Mouse (Mus musculus) forebrain, embryonic 10.5 days (tissue): Measurements from ENCODE around the gene Mettl24. TPM values are rescaled to one million over a fixed set of nuclear protein-coding genes. Genes with fewer than 3 reads are reported as not detected.

Experiments used
- DNase-seq: peaks from one replicate; pipeline ENCODE4 v3.0.0-alpha.2; 2017; ENCODE audit warnings: low spot score; ENCODE audit errors: extremely low spot score
- H3K27ac ChIP-seq: fragments of 300-500 bp; sonication (generic); 2 replicates; pipeline ENCODE4 v1.5.1; 2016; ENCODE audit warnings: mild to moderate bottlenecking
- H3K27me3 ChIP-seq: fragments of 300-500 bp; sonication (generic); 2 replicates; pipeline ENCODE4 v1.6.1; 2016; ENCODE audit warnings: mild to moderate bottlenecking; ENCODE audit not compliant: poor library complexity, severe bottlenecking
- H3K36me3 ChIP-seq: fragments of 300-500 bp; sonication (generic); replicated peaks from 2 replicates; pipeline ENCODE4 v1.6.1; 2016; ENCODE audit warnings: mild to moderate bottlenecking, moderate library complexity
- H3K4me1 ChIP-seq: fragments of 300-500 bp; sonication (generic); 2 replicates; pipeline ENCODE4 v1.6.1; 2016
- H3K4me3 ChIP-seq: fragments of 300-500 bp; sonication (generic); 2 replicates; pipeline ENCODE4 v1.5.1; 2016; ENCODE audit warnings: mild to moderate bottlenecking, moderate library complexity
- H3K9me3 ChIP-seq: fragments of 300-500 bp; sonication (generic); 2 replicates; pipeline ENCODE4 v1.6.1; 2016; ENCODE audit warnings: mild to moderate bottlenecking, moderate library complexity
- WGBS: fragments of 180-500 bp; shearing (Covaris S2); methylation state at CpG from one replicate; pipeline ENCODE4 v1.1.7; 2016; 5-methylcytosine and 5-hydroxymethylcytosine counted together
- polyA plus RNA-seq: library from polyadenylated mRNA; unstranded; fragments of >200 nt; fragmentation: Nextera tagmentation; extraction: Ambion mirVana; gene quantifications from 2 replicates; pipeline ENCODE4 v1.2.1, GENCODE M21; 2016

The Mettl24 gene
- polyA plus RNA-seq, 1 experiment from 2014 or later = 0.78 TPM

- Histone ChIP-seq H3K36me3 (no peaks in the 10 kb centered on the region), H3K27me3 (peaks cover 18% of the 10 kb centered on the region), H3K27ac (no peak overlapping the region), H3K4me1 (peaks cover 25% of the 10 kb centered on the region), H3K9me3 (no peaks in the 10 kb centered on the region), H3K4me3 (no peak overlapping the region)
- DNase-seq = peak; percentile 1
- 78% methylated on average over 2 of the region's 2 CpGs for WGBS
Measured at GRCm38 (mm10) chr10:40687407-40687806, 4.3 kb downstream of the Mettl24 start.

DNA sequence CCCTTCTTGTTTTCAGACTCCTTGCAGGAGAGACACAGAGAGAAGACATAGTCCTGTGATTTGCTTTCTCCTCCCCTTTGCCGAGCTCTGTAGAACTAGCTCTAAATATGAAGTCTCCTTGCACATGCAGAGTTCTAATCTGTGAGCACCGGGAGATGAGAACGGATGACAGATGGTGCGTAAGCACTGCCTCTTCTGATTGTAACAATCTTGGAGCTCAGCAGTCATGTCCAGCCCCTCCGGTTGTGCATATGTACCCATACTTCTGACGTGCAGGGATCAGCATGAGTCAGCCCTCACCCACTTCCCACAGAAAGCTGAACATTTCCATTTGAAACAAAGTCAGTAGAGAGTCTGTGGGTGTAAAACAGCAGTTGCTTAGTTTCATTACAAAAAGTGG, 5.2 kb downstream of the Mettl24 start:
- Histone ChIP-seq H3K9me3 (no peaks in the 10 kb centered on the region), H3K27ac (no peak overlapping the region), H3K4me3 (no peak overlapping the region), H3K4me1 (peaks cover 17% of the 10 kb centered on the region), H3K27me3 (peaks cover 13% of the 10 kb centered on the region), H3K36me3 (no peaks in the 10 kb centered on the region)
- 86% methylated on average over 6 of the region's 6 CpGs for WGBS
- DNase-seq = peak; percentile 8

GRCm38 (mm10) chr10:40688873-40689272, 5.8 kb downstream of the Mettl24 start:
- H3K27ac ChIP-seq = no peak overlapping the region
- H3K36me3 ChIP-seq = no peaks in the 10 kb centered on the region
- peaks cover 10% of the 10 kb centered on the region for H3K4me1 ChIP-seq
- peaks cover 11% of the 10 kb centered on the region for H3K27me3 ChIP-seq
- H3K4me3 ChIP-seq = no peak overlapping the region
- WGBS = 33% methylated on average over 1 of the region's 1 CpGs
- peak; percentile 5 for DNase-seq
- no peaks in the 10 kb centered on the region for H3K9me3 ChIP-seq

DNA sequence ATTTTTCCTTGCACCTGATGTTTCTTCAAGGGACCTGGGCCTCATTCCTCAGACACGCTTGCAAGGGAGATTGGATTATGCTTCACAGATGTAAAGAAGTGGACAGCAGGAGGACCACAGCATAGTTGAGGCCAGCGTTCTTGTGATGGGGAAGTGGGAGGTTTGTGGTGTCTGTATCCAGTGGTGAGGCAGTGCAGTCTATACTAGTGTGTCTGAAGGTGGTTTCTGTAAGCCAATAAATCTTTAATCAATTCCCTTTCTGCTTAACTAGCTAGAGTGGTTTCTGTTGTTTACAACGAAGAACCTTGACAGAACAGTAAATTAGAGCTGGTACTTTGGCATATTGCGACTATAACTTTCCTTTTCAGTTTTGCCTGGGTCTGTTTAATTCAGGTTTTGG, 15.6 kb downstream of the Mettl24 start:
- Histone ChIP-seq H3K4me1 (no peaks in the 10 kb centered on the region), H3K36me3 (no peaks in the 10 kb centered on the region), H3K27ac (no peak overlapping the region), H3K27me3 (no peaks in the 10 kb centered on the region), H3K9me3 (no peaks in the 10 kb centered on the region), H3K4me3 (no peak overlapping the region)
- WGBS = 82% methylated on average over 4 of the region's 4 CpGs
- DNase-seq = no peak

GRCm38 (mm10) chr10:40711127-40711526, 28.0 kb downstream of the Mettl24 start:
- Histone ChIP-seq H3K36me3 (no peaks in the 10 kb centered on the region), H3K4me3 (no peak overlapping the region), H3K9me3 (no peaks in the 10 kb centered on the region), H3K4me1 (peaks cover 8% of the 10 kb centered on the region), H3K27me3 (no peaks in the 10 kb centered on the region), H3K27ac (no peak overlapping the region)
- WGBS = 92% methylated on average over 7 of the region's 7 CpGs
- DNase-seq = peak; percentile 9

DNA sequence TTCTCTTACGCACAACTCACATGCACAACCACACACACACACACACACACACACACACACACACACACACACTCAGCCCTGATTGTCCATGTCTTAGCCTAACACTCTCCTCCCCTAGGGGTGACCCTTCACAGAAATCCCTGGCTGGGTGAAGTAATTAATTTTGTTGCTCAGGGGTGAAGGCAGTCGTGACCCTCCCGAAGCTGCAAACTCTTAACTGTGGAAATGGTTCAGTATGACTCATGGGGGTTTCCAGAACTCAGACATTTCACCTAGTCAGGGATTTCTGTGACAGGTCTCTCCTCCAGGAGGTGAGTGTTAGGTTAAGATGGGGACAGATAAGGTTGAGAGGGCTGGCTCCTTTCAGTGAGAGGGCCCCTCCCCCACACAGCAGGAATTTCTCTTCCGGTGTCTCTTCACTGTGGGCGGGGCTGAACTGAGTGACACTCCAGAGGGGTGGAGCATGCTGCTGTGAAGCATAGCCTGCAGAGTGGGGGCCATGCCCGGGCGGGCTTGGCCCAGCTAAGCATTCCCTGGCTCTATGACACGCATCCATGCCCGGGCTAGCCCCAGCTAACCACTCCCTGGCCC, 30.0 kb downstream of the Mettl24 start:
- 33% methylated on average over 9 of the region's 9 CpGs for WGBS
- no peaks in the 10 kb centered on the region for H3K27me3 ChIP-seq
- DNase-seq = peak; percentile 21
- H3K4me1 ChIP-seq = peaks cover 8% of the 10 kb centered on the region
- H3K4me3 ChIP-seq = peak overlapping the region; percentile 6; the same call in 1 of the 2 replicates
- H3K9me3 ChIP-seq = no peaks in the 10 kb centered on the region
- H3K36me3 ChIP-seq = no peaks in the 10 kb centered on the region
- H3K27ac ChIP-seq = 0 out of 2 replicates have a peak overlapping the region, but pooled peaks have one; percentile 16

- H3K27me3 ChIP-seq = no peaks in the 10 kb centered on the region
- no peak overlapping the region for H3K27ac ChIP-seq
- H3K36me3 ChIP-seq = no peaks in the 10 kb centered on the region
- H3K9me3 ChIP-seq = no peaks in the 10 kb centered on the region
- DNase-seq = peak; percentile 2
- peaks cover 8% of the 10 kb centered on the region for H3K4me1 ChIP-seq
- no peak overlapping the region for H3K4me3 ChIP-seq
- WGBS = 94% methylated on average over 9 of the region's 9 CpGs
Measured at GRCm38 (mm10) chr10:40713829-40714228, 30.7 kb downstream of the Mettl24 start.

GRCm38 (mm10) chr10:40715151-40715550, 32.1 kb downstream of the Mettl24 start:
- H3K27me3 ChIP-seq = no peaks in the 10 kb centered on the region
- H3K9me3 ChIP-seq = no peaks in the 10 kb centered on the region
- no peaks in the 10 kb centered on the region for H3K36me3 ChIP-seq
- 90% methylated on average over 4 of the region's 4 CpGs for WGBS
- peak; percentile 9 for DNase-seq
- no peak overlapping the region for H3K4me3 ChIP-seq
- peaks cover 8% of the 10 kb centered on the region for H3K4me1 ChIP-seq
- no peak overlapping the region for H3K27ac ChIP-seq

- Histone ChIP-seq H3K4me1 (peaks cover 8% of the 10 kb centered on the region), H3K27me3 (no peaks in the 10 kb centered on the region), H3K4me3 (no peak overlapping the region), H3K36me3 (no peaks in the 10 kb centered on the region), H3K27ac (no peak overlapping the region), H3K9me3 (no peaks in the 10 kb centered on the region)
- DNase-seq = peak; percentile 5
- 91% methylated on average over 8 of the region's 8 CpGs for WGBS
Measured at GRCm38 (mm10) chr10:40716296-40716695, 33.2 kb downstream of the Mettl24 start.

DNA sequence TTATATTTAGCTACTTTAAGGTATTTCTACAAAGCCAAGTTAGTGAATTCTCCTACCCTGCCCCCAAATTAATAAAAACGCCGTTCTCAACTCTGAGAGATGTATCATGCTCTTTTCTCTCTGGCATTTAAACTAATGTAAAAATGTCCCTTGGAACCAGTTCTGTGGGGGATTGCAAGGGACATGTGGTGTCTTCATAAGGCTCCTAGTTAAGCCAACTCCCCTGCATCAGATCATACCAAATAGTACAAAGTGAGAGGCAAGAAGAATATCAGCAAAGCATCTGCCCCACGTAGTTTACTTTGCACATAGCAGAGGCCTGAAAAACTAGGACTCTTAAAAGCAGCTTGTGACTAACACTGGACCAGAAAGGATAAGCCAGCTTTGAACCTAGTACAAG, 33.6 kb downstream of the Mettl24 start:
- no peak for DNase-seq
- WGBS = 91% methylated on average over 3 of the region's 3 CpGs
- H3K27ac ChIP-seq = no peak overlapping the region
- no peak overlapping the region for H3K4me3 ChIP-seq
- peaks cover 8% of the 10 kb centered on the region for H3K4me1 ChIP-seq
- no peaks in the 10 kb centered on the region for H3K36me3 ChIP-seq
- no peaks in the 10 kb centered on the region for H3K27me3 ChIP-seq
- H3K9me3 ChIP-seq = no peaks in the 10 kb centered on the region

GRCm38 (mm10) chr10:40718362-40718761, 35.3 kb downstream of the Mettl24 start:
- WGBS = 96% methylated on average over 13 of the region's 13 CpGs
- peak; percentile 11 for DNase-seq
- Histone ChIP-seq H3K36me3 (no peaks in the 10 kb centered on the region), H3K27me3 (no peaks in the 10 kb centered on the region), H3K9me3 (no peaks in the 10 kb centered on the region), H3K27ac (no peak overlapping the region), H3K4me3 (no peak overlapping the region), H3K4me1 (peaks cover 3% of the 10 kb centered on the region)

GRCm38 (mm10) chr10:40719062-40719461, 36.0 kb downstream of the Mettl24 start:
- peaks cover 8% of the 10 kb centered on the region for H3K4me1 ChIP-seq
- no peak for DNase-seq
- 94% methylated on average over 6 of the region's 6 CpGs for WGBS

DNA sequence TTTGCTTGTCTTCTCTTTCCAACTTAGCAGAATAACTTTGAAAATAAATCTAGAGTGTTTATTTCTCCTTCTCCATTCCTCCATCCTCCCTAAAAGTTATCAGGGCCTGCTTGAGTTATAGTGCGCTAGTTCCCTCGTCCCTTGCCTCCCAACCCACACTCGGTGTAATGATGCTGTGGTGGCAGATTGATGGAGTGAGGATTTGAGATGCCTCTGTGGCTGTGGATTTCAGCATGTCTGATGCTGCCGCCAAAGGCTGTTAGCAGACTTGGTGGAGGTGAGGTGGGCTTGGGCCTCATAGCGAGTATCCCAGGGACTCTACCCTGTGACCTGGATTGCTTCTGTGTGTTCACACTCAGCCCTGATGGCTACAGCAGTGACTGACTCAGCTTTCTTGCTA, 37.8 kb downstream of the Mettl24 start:
- H3K9me3 ChIP-seq = no peaks in the 10 kb centered on the region
- H3K27ac ChIP-seq = no peak overlapping the region
- H3K4me1 ChIP-seq = peaks cover 23% of the 10 kb centered on the region
- H3K27me3 ChIP-seq = no peaks in the 10 kb centered on the region
- DNase-seq = peak; percentile 5
- 89% methylated on average over 5 of the region's 5 CpGs for whole genome bisulfite sequencing
- no peak overlapping the region for H3K4me3 ChIP-seq
- H3K36me3 ChIP-seq = no peaks in the 10 kb centered on the region

More at GRCm38 (mm10) chr10:40719062-40719461, 36.0 kb downstream of the Mettl24 start:
- Histone ChIP-seq H3K27me3 (no peaks in the 10 kb centered on the region), H3K27ac (no peak overlapping the region), H3K4me3 (no peak overlapping the region), H3K36me3 (no peaks in the 10 kb centered on the region), H3K9me3 (no peaks in the 10 kb centered on the region)

GRCm38 (mm10) chr10:40724342-40724741, 41.3 kb downstream of the Mettl24 start:
- peak; percentile 13 for DNase-seq

More at GRCm38 (mm10) chr10:40724342-40724741, 41.3 kb downstream of the Mettl24 start:
- 30% methylated on average over 6 of the region's 6 CpGs for WGBS
- Histone ChIP-seq H3K27me3 (no peaks in the 10 kb centered on the region), H3K4me1 (peaks cover 43% of the 10 kb centered on the region), H3K36me3 (no peaks in the 10 kb centered on the region), H3K4me3 (no peak overlapping the region), H3K9me3 (no peaks in the 10 kb centered on the region), H3K27ac (peak overlapping the region; percentile 75)
